Mouse (Mus musculus) heart, adult 2 months (tissue): ENCODE measurements at regions not wholly inside any gene's neighbourhood (a gene's known extent, or its start where the extent isn't known, plus 50 kb on each side); places are given as distances from the start of the nearest gene placed in this dataset.

Experiments
- CTCF ChIP-seq: fragments of 200-600 bp; IDR thresholded peaks from 2 replicates; pipeline ENCODE4 v1.8.1; 2022; ENCODE audit warnings: antibody characterized with exemption, mild to moderate bottlenecking, moderate library complexity
- POLR2A ChIP-seq: fragments of 200-500 bp; IDR thresholded peaks from 2 replicates; pipeline ENCODE4 v1.6.1; 2011; ENCODE audit warnings: mild to moderate bottlenecking, low read depth, low read length, control low read depth; ENCODE audit not compliant: insufficient read depth

DNA sequence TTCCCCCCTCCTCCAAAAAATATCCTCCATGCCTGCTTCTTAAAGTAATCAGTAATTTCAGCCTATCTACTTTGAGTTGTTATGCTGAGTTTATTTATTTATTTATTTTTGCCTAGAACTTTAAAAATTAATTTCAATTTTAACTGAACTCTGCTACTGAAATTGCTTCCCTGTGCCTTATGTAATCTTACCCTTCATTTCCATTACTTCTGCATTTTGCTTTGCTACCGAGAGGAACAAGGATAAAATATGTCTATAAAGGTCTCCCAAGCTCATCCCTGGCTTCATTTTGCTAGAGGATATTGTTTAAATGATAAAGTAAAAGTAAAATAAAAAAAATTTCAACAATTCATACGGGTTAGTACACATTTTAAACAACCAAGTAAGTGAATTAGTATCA is 216.3 kb downstream of the Kcnj2 start:
- no peak for TF ChIP-seq CTCF
- no peak for TF ChIP-seq POLR2A
